Comparison of ENCODE assay signal across 8 mouse cellular contexts in genomic region chr19:12500124-12500523, GRCm38 (mm10). TPM values are rescaled to one million over a fixed set of nuclear protein-coding genes. Genes with fewer than 3 reads are reported as not detected.
DNase-seq lines count a peak whose midpoint lies in the region; ATAC-seq and TF ChIP-seq lines count a peak whose summit lies in the region.

No protein-coding gene starts in this region.

- H3K4me2 ChIP-seq in intestine, embryonic 14.5 days (ENCODE audit: low read length): peak overlapping the region; percentile 67
- H3K4me2 ChIP-seq in lung, embryonic 14.5 days: peak overlapping the region; percentile 89

- peak; percentile 48 to 67 for DNase-seq in cerebellum, adult 18-20 months
- no peak for DNase-seq in cerebellum, adult 11 months
- peak; percentile 42 to 61 for DNase-seq in cerebellum, postnatal 25 days
- DNase-seq in gastrocnemius, postnatal 25 days: peak; percentile 67
- DNase-seq in intestine, embryonic 14.5 days (ENCODE audit: low spot score): peak; percentile 60
- DNase-seq in lung, embryonic 14.5 days: peak; percentile 69
- peak; percentile 79 to 82 for DNase-seq in right cerebral cortex, adult 2 months (ENCODE audit: low spot score in 2 of 2)

- peak overlapping the region; percentile 93 for H3K9ac ChIP-seq in intestine, embryonic 14.5 days (ENCODE audit: low read length)
- peak overlapping the region; percentile 83 for H3K9ac ChIP-seq in lung, embryonic 14.5 days

- no peak for ATAC-seq in intestine, embryonic 14.5 days (replicated peaks; ENCODE audit: low FRiP score, low TSS enrichment, low read depth)
- peak; percentile 36; the same call in 1 of the 2 replicates for ATAC-seq in lung, embryonic 14.5 days (ENCODE audit: insufficient read depth)
- ATAC-seq in monocyte, adult 5-6 weeks (replicated peaks; ENCODE audit: insufficient number of reproducible peaks, low FRiP score, low TSS enrichment, poor library complexity, severe bottlenecking): no peak

- TF ChIP-seq CTCF in lung, embryonic 14.5 days (IDR thresholded peaks at IDR 0.05; ENCODE audit: low read depth): no peak

- H3K9me3 ChIP-seq in intestine, embryonic 14.5 days (ENCODE audit: control insufficient read depth, low read length): no peaks in the 10 kb centered on the region
- H3K9me3 ChIP-seq in lung, embryonic 14.5 days (ENCODE audit: low read depth, low read length): no peaks in the 10 kb centered on the region

- no peaks in the 10 kb centered on the region for H3K27me3 ChIP-seq in intestine, embryonic 14.5 days (replicated peaks; ENCODE audit: control insufficient read depth, insufficient read depth, low read length)
- H3K27me3 ChIP-seq in lung, embryonic 14.5 days (ENCODE audit: insufficient read depth, low read length): no peaks in the 10 kb centered on the region

- peaks cover 12% of the 10 kb centered on the region; the same call in 1 of the 2 replicates for H3K36me3 ChIP-seq in intestine, embryonic 14.5 days (ENCODE audit: control insufficient read depth, insufficient read depth, low read length)
- 0 out of 2 replicates have a peak, but pooled peaks cover 3% of the 10 kb centered on the region for H3K36me3 ChIP-seq in lung, embryonic 14.5 days (ENCODE audit: insufficient read depth)

- peak overlapping the region; percentile 94 for H3K27ac ChIP-seq in intestine, embryonic 14.5 days (ENCODE audit: low read depth)
- H3K27ac ChIP-seq in lung, embryonic 14.5 days (ENCODE audit: low read depth): no peak overlapping the region; the same call in 1 of the 2 replicates

- peak overlapping the region; percentile 82 for H3K4me3 ChIP-seq in intestine, embryonic 14.5 days (ENCODE audit: low read depth, low read length)
- peak overlapping the region; percentile 72 for H3K4me3 ChIP-seq in lung, embryonic 14.5 days (ENCODE audit: low read depth, low read length)

- peaks cover 28% of the 10 kb centered on the region; the same call in 1 of the 2 replicates for H3K4me1 ChIP-seq in intestine, embryonic 14.5 days (replicated peaks; ENCODE audit: control insufficient read depth, insufficient read depth, low read length)
- H3K4me1 ChIP-seq in lung, embryonic 14.5 days (ENCODE audit: insufficient read depth): 0 out of 2 replicates have a peak, but pooled peaks cover 7% of the 10 kb centered on the region

- 4% methylated on average over 3 of the region's 3 CpGs for WGBS in intestine, embryonic 14.5 days
- WGBS in lung, embryonic 14.5 days: 20% methylated on average over 3 of the region's 3 CpGs

RNA-seq across cellular contexts. Expression of gene Dtx4, which starts 1.1 kb away (rescaled TPM):
- total RNA-seq in gastrocnemius, postnatal 25 days (2021): 1 to 10 TPM; 6.2 to 6.7 TPM
- polyA plus RNA-seq in intestine, embryonic 14.5 days (2014; fragmentation: Nextera tagmentation; extraction: Ambion mirVana): 27.4 and 28.8 TPM in 2 replicates
- polyA plus RNA-seq in lung, embryonic 14.5 days (2014; fragmentation: Nextera tagmentation; extraction: Ambion mirVana): 17.2 and 17.7 TPM in 2 replicates
- total RNA-seq in monocyte, adult 5-6 weeks (2017): 2.6 to 4.2 TPM (median 2.7 TPM) in 3 replicates

RNA-seq across cellular contexts. Expression of gene Mpeg1, which starts 39.5 kb away (rescaled TPM):
- total RNA-seq in gastrocnemius, postnatal 25 days (2021): under 1 TPM; 0.74 to 0.88 TPM
- 0.97 and 1.1 TPM in 2 replicates for polyA plus RNA-seq in intestine, embryonic 14.5 days (2014; fragmentation: Nextera tagmentation; extraction: Ambion mirVana)
- 0.63 and 0.76 TPM in 2 replicates for polyA plus RNA-seq in lung, embryonic 14.5 days (2014; fragmentation: Nextera tagmentation; extraction: Ambion mirVana)
- total RNA-seq in monocyte, adult 5-6 weeks (2017): 282 to 374 TPM (median 353 TPM) in 3 replicates

RNA-seq across cellular contexts. Expression of gene Fam111a, which starts 45.4 kb away (rescaled TPM):
- 1 to 10 TPM; 2.5 to 3.9 TPM for total RNA-seq in gastrocnemius, postnatal 25 days (2021)
- 19.9 and 23.0 TPM in 2 replicates for polyA plus RNA-seq in intestine, embryonic 14.5 days (2014; fragmentation: Nextera tagmentation; extraction: Ambion mirVana)
- polyA plus RNA-seq in lung, embryonic 14.5 days (2014; fragmentation: Nextera tagmentation; extraction: Ambion mirVana): 34.9 and 37.9 TPM in 2 replicates
- total RNA-seq in monocyte, adult 5-6 weeks (2017): 148 to 161 TPM (median 159 TPM) in 3 replicates

Comparison
In these comparisons a context has a peak if more than half of its experiments do, and no peak if none do; other contexts are left out.
1. RNA of gene Mpeg1, which starts 39.5 kb away (total RNA-seq): 282 to 374 TPM in monocyte, adult 5-6 weeks; 0.74 to 0.88 TPM in gastrocnemius, postnatal 25 days; every median in the first group is over 100 times any median in the second.
2. RNA of gene Fam111a, which starts 45.4 kb away (total RNA-seq): 148 to 161 TPM in monocyte, adult 5-6 weeks; 2.5 to 3.9 TPM in gastrocnemius, postnatal 25 days; every median in the first group is over 10 times any median in the second.